Mouse (Mus musculus): ENCODE data around the gene Ace. TPM values are rescaled to one million over a fixed set of nuclear protein-coding genes. Genes with fewer than 3 reads are reported as not detected.

Gene Ace
- 0.77 TPM for total RNA-seq (2023)

GRCm38 (mm10) chr11:105967741-105968574, at the start of gene Ace:
Gene Ace (plus strand): TSS chr11:105967945.

GRCm38 (mm10) chr11:105952911-105953386, 14.8 kb upstream of the Ace start, which contains the start of gene Cyb561:
Gene Cyb561 (minus strand): TSS chr11:105953336.

GRCm38 (mm10) chr11:105994375-105994774, 26.6 kb downstream of the Ace start, which contains the start of gene Ace3:
Gene Ace3 (plus strand): TSS chr11:105994675.

GRCm38 (mm10) chr11:106007821-106008220, 40.1 kb downstream of the Ace start, which contains the start of gene Kcnh6:
Gene Kcnh6 (plus strand): TSS chr11:106008124.

GRCm38 (mm10) chr11:106036548-106037417, 69.0 kb downstream of the Ace start, which contains the start of gene Dcaf7:
Gene Dcaf7 (plus strand): TSS chr11:106036872.

Other genes starting within 250 kb of the Ace start
- gene Cyb561, start 14.6 kb upstream of the Ace start, total RNA-seq (2023), result not detected
- not detected for gene Ace3, start 26.7 kb downstream of the Ace start, total RNA-seq (2023)
- 0.31 TPM for gene Kcnh6, start 40.2 kb downstream of the Ace start, total RNA-seq (2023)
- gene Dcaf7, start 68.9 kb downstream of the Ace start, total RNA-seq (2023), result 66.9 TPM
- gene Taco1, start 98.1 kb downstream of the Ace start, total RNA-seq (2023), result 10.0 TPM
- gene Map3k3, start 116.7 kb downstream of the Ace start, total RNA-seq (2023), result 158 TPM
- 9.2 TPM for gene Gm10840, start 192.9 kb downstream of the Ace start, total RNA-seq (2023)
- 807 TPM for gene Limd2, start 192.9 kb downstream of the Ace start, total RNA-seq (2023)
- gene Strada, start 234.2 kb downstream of the Ace start, total RNA-seq (2023), result 32.0 TPM
- gene Ccdc47, start 248.4 kb downstream of the Ace start, total RNA-seq (2023), result 39.7 TPM
- gene Ddx42, start 249.0 kb downstream of the Ace start, total RNA-seq (2023), result 84.4 TPM

Measured in CD8-positive naive resting alpha-beta T cell, adult 57 days (primary cell).